21 mouse cellular contexts compared by ENCODE assay signal in genomic region chr4:89272101-89272718, GRCm38 (mm10). TPM values are rescaled to one million over a fixed set of nuclear protein-coding genes. Genes with fewer than 3 reads are reported as not detected.
DNase-seq lines count a peak whose midpoint lies in the region; ATAC-seq and TF ChIP-seq lines count a peak whose summit lies in the region.
"Had no signal": no experiment of that assay in that cellular context is flagged by ENCODE, and none has a peak within 500 bp of the region (broad histone marks: within the 10 kb centered on the region; RNA-seq: fewer than 3 reads in every experiment).

No protein-coding gene starts in this region.

- H3K27me3 ChIP-seq in midbrain, embryonic 12.5 days: peaks cover 76% of the 10 kb centered on the region
- H3K27me3 ChIP-seq in midbrain, embryonic 10.5 days (ENCODE audit: low read depth, poor library complexity, severe bottlenecking): peaks cover 95% of the 10 kb centered on the region
- H3K27me3 ChIP-seq in MEL (ENCODE audit: control insufficient read depth in 1 of 2, insufficient read depth in 2 of 2, low read length in 2 of 2): no peaks in the 10 kb centered on the region

- H3K9me3 ChIP-seq in midbrain, embryonic 12.5 days: no peaks in the 10 kb centered on the region
- H3K9me3 ChIP-seq in midbrain, embryonic 10.5 days (replicated peaks): no peaks in the 10 kb centered on the region
- no peaks in the 10 kb centered on the region for H3K9me3 ChIP-seq in MEL (replicated peaks; ENCODE audit: insufficient read depth, low read length)
- H3K9me3 ChIP-seq: forebrain, embryonic 12.5 days; stomach, embryonic 15.5 days had no signal

- no peak for TF ChIP-seq EP300 in MEL (IDR thresholded peaks at IDR 0.05; ENCODE audit: low read depth in 1 of 2, low read length in 2 of 2)

- no peak for TF ChIP-seq CTCF in MEL (IDR thresholded peaks at IDR 0.05 in 2 of 3, conservative IDR thresholded peaks at IDR 0.05 in 1 of 3; ENCODE audit: control insufficient read depth in 1 of 3, insufficient read depth in 1 of 3, low read depth in 2 of 3, low read length in 3 of 3, poor library complexity in 1 of 3, severe bottlenecking in 1 of 3)
- no peak for TF ChIP-seq CTCF in layer of hippocampus, adult 2 months (conservative IDR thresholded peaks at IDR 0.05)

- H3K36me3 ChIP-seq in midbrain, embryonic 12.5 days: no peaks in the 10 kb centered on the region
- H3K36me3 ChIP-seq in midbrain, embryonic 10.5 days: no peaks in the 10 kb centered on the region
- H3K36me3 ChIP-seq in MEL (ENCODE audit: control insufficient read depth in 1 of 2, insufficient read depth in 2 of 2, low read length in 2 of 2): 0 out of 4 replicates have a peak, but pooled peaks cover 0 to 7% of the 10 kb centered on the region in 2 experiments
- H3K36me3 ChIP-seq: forebrain, embryonic 12.5 days; G1E; stomach, embryonic 15.5 days had no signal

- TF ChIP-seq RAD21 in MEL (IDR thresholded peaks at IDR 0.05; ENCODE audit: low read depth, low read length): no peak

- no peak overlapping the region for H3K4me3 ChIP-seq in midbrain, embryonic 12.5 days
- H3K4me3 ChIP-seq in midbrain, embryonic 10.5 days: no peak overlapping the region
- no peak overlapping the region for H3K4me3 ChIP-seq in MEL (ENCODE audit: control insufficient read depth in 1 of 2, insufficient read depth in 1 of 2, low read depth in 2 of 2, low read length in 2 of 2)
- no peak overlapping the region for H3K4me3 ChIP-seq in layer of hippocampus, adult 2 months
- H3K4me3 ChIP-seq: forebrain, embryonic 12.5 days; stomach, embryonic 15.5 days had no signal

- 4% methylated on average over 18 of the region's 18 CpGs for WGBS in midbrain, embryonic 12.5 days
- 4% methylated on average over 18 of the region's 18 CpGs for WGBS in midbrain, embryonic 10.5 days

- TF ChIP-seq POLR2A in MEL (IDR thresholded peaks at IDR 0.05; ENCODE audit: control insufficient read depth in 1 of 2, insufficient read depth in 1 of 2, low read depth in 1 of 2, low read length in 2 of 2, poor library complexity in 1 of 2): no peak

- H3K79me2 ChIP-seq in MEL (ENCODE audit: control insufficient read depth, insufficient read depth, low read length, poor library complexity): no peaks in the 10 kb centered on the region

- no peak for DNase-seq in midbrain, embryonic 10.5 days (ENCODE audit: low spot score)
- DNase-seq in MEL (ENCODE audit: low read depth, low spot score): no peak
- DNase-seq in embryo, embryonic 11 days: peak; percentile 52
- DNase-seq in layer of hippocampus, adult 2 months (ENCODE audit: low spot score in 2 of 2): no peak
- DNase-seq: cerebellum, adult 2 months; gastrocnemius, postnatal 14 days; heart, postnatal 10 days; kidney, adult 9 months; lung, adult 18-20 months; thymus, adult 2 months had no signal

- H3K27ac ChIP-seq in midbrain, embryonic 12.5 days (replicated peaks): no peak overlapping the region
- H3K27ac ChIP-seq in midbrain, embryonic 10.5 days (replicated peaks): no peak overlapping the region
- no peak overlapping the region for H3K27ac ChIP-seq in MEL (ENCODE audit: control insufficient read depth, low read depth, low read length)
- no peak overlapping the region for H3K27ac ChIP-seq in layer of hippocampus, adult 2 months
- H3K27ac ChIP-seq: forebrain, embryonic 12.5 days; hindbrain, postnatal 0 days; stomach, embryonic 15.5 days had no signal

- H3K4me1 ChIP-seq in midbrain, embryonic 12.5 days: 0 out of 2 replicates have a peak, but pooled peaks cover 6% of the 10 kb centered on the region
- H3K4me1 ChIP-seq in midbrain, embryonic 10.5 days: peaks cover 9% of the 10 kb centered on the region; the same call in 1 of the 2 replicates
- no peaks in the 10 kb centered on the region for H3K4me1 ChIP-seq in MEL (ENCODE audit: control insufficient read depth in 1 of 2, insufficient read depth in 2 of 2, low read length in 2 of 2)
- H3K4me1 ChIP-seq: forebrain, embryonic 12.5 days had no signal

- H3K9ac ChIP-seq in midbrain, embryonic 12.5 days (replicated peaks): no peak overlapping the region
- H3K9ac ChIP-seq in MEL (ENCODE audit: control insufficient read depth, low read depth, low read length, poor library complexity, severe bottlenecking): no peak overlapping the region
- H3K9ac ChIP-seq: forebrain, embryonic 12.5 days; stomach, embryonic 15.5 days had no signal

- H3K4me2 ChIP-seq in midbrain, embryonic 12.5 days (replicated peaks): no peak overlapping the region
- H3K4me2 ChIP-seq: forebrain, embryonic 12.5 days; stomach, embryonic 15.5 days had no signal

- ATAC-seq in midbrain, embryonic 12.5 days (ENCODE audit: low FRiP score, low read depth): 0 out of 2 replicates have a peak, but pooled peaks have one; percentile 27
- ATAC-seq in megakaryocyte, adult 5-6 weeks (ENCODE audit: poor library complexity, severe bottlenecking): peak; percentile 28; the same call in 1 of the 2 replicates
- no peak for ATAC-seq in cerebellum, adult (ENCODE audit: insufficient number of reproducible peaks, low FRiP score, low TSS enrichment)
- ATAC-seq: hindbrain, postnatal 0 days had no signal

TF ChIP-seq in MEL, 35 proteins besides CTCF, POLR2A, EP300 and RAD21:
- TF ChIP-seq ELF1 (IDR thresholded peaks at IDR 0.05; ENCODE audit: low read depth, low read length) (0 out of 2 replicates have a peak, but pooled peaks have one; percentile 5), MAZ (IDR thresholded peaks at IDR 0.05; ENCODE audit: low read depth, low read length) (no peak)

RNA-seq across cellular contexts. Expression of gene Cdkn2a, which starts 22.2 kb away (rescaled TPM):
- polyA plus RNA-seq in midbrain, embryonic 12.5 days (2016; fragmentation: Nextera tagmentation; extraction: Ambion mirVana): not detected in 2 replicates
- not detected in 2 replicates for polyA plus RNA-seq in midbrain, embryonic 10.5 days (2016; fragmentation: Nextera tagmentation; extraction: Ambion mirVana)
- total RNA-seq in MEL (2012; rRNA removed): 163 and 196 TPM in 2 replicates
- 100 to 1,000 TPM in 1 of 2 experiments, not detected in 1; 355 TPM for polyA plus RNA-seq in MEL (2012; ENCODE audit: insufficient read depth in 1 of 2, insufficient read length in 2 of 2, low read depth in 1 of 2, low replicate concordance in 2 of 2, missing spikeins in 1 of 2)
- not detected in 2 replicates for total RNA-seq in megakaryocyte, adult 5-6 weeks (2015)
- not detected in 2 replicates for total RNA-seq in megakaryocyte, adult 5-6 weeks (2017)
- not detected for total RNA-seq in layer of hippocampus, adult 2 months (2021)
- total RNA-seq: common myeloid progenitor, adult 5-6 weeks; G1E; gastrocnemius, postnatal 14 days; hindbrain, postnatal 0 days; left cerebral cortex, postnatal 25 days; monocyte, adult 5-6 weeks; neutrophil, adult 5-6 weeks had no signal
- polyA plus RNA-seq: cerebellum, adult 2 months; forebrain, embryonic 12.5 days; G1E; hindbrain, postnatal 0 days; stomach, embryonic 15.5 days had no signal

RNA-seq across cellular contexts. Expression of gene Cdkn2b, which starts 38.6 kb away (rescaled TPM):
- polyA plus RNA-seq in midbrain, embryonic 12.5 days (2016; fragmentation: Nextera tagmentation; extraction: Ambion mirVana): 0.33 and 0.79 TPM in 2 replicates
- 0.09 and 0.19 TPM in 2 replicates for polyA plus RNA-seq in midbrain, embryonic 10.5 days (2016; fragmentation: Nextera tagmentation; extraction: Ambion mirVana)
- total RNA-seq in MEL (2012; rRNA removed): 2.5 and 3.2 TPM in 2 replicates
- polyA plus RNA-seq in MEL (2012; ENCODE audit: insufficient read depth in 1 of 2, insufficient read length in 2 of 2, low read depth in 1 of 2, low replicate concordance in 2 of 2, missing spikeins in 1 of 2): 1 to 10 TPM in 1 of 2 experiments, not detected in 1; 1.9 TPM
- not detected in 2 replicates for total RNA-seq in megakaryocyte, adult 5-6 weeks (2015)
- total RNA-seq in megakaryocyte, adult 5-6 weeks (2017): 0.41 TPM in 1 of 2 replicates, not detected in the other
- 1 to 10 TPM; 1.3 to 1.4 TPM for total RNA-seq in layer of hippocampus, adult 2 months (2021)
- total RNA-seq: common myeloid progenitor, adult 5-6 weeks; monocyte, adult 5-6 weeks; neutrophil, adult 5-6 weeks had no signal
- polyA plus RNA-seq: G1E had no signal

Comparison
In these comparisons a context has a peak if more than half of its experiments do, and no peak if none do; other contexts are left out.
1. RNA of gene Cdkn2a, which starts 22.2 kb away (total RNA-seq): 163 to 196 TPM in MEL; not detected in layer of hippocampus, adult 2 months and not detected in megakaryocyte, adult 5-6 weeks; every median in the first group is over 100 times any median in the second.